In genomic region chr5:30601397-30601796, GRCm38 (mm10) we compare ENCODE assay signal across 19 mouse cellular contexts. TPM values are rescaled to one million over a fixed set of nuclear protein-coding genes. Genes with fewer than 3 reads are reported as not detected.
DNase-seq lines count a peak whose midpoint lies in the region; ATAC-seq and TF ChIP-seq lines count a peak whose summit lies in the region.
"Had no signal": no experiment of that assay in that cellular context is flagged by ENCODE, and none has a peak within 500 bp of the region (broad histone marks: within the 10 kb centered on the region; RNA-seq: fewer than 3 reads in every experiment).

No protein-coding gene starts in this region.

- DNase-seq in adrenal gland, postnatal 14 days, result peak; percentile 55
- DNase-seq in adrenal gland, adult 18-20 months (ENCODE audit: low spot score in 2 of 2), result no peak
- DNase-seq in heart, adult 8-10 months (ENCODE audit: low spot score), result no peak
- DNase-seq in liver, adult 2 months (ENCODE audit: extremely low read depth, low read depth, low spot score), result no peak
- DNase-seq in liver, result no peak
- no peak for DNase-seq in layer of hippocampus, postnatal 25 days (ENCODE audit: extremely low spot score in 1 of 2, low spot score in 1 of 2)
- DNase-seq: adrenal gland, postnatal 25 days; gastrocnemius, postnatal 36 days; thymus, postnatal 14 days had no signal

- ATAC-seq in heart, embryonic 12.5 days (ENCODE audit: insufficient number of reproducible peaks, low FRiP score), result peak; percentile 10; the same call in 1 of the 2 replicates
- ATAC-seq in heart, embryonic 16.5 days (replicated peaks; ENCODE audit: extremely low read depth, insufficient read depth, low FRiP score), result 0 out of 2 replicates have a peak, but pooled peaks have one; percentile 21
- ATAC-seq: forebrain, embryonic 16.5 days had no signal

- H3K36me3 ChIP-seq in heart, embryonic 12.5 days, result no peaks in the 10 kb centered on the region; the same call in 1 of the 2 replicates
- no peaks in the 10 kb centered on the region for H3K36me3 ChIP-seq in liver, adult 2 months (ENCODE audit: control insufficient read depth, insufficient read depth, low read length)
- H3K36me3 ChIP-seq in heart, embryonic 16.5 days (ENCODE audit: control insufficient read depth, insufficient read depth), result no peaks in the 10 kb centered on the region
- H3K36me3 ChIP-seq: kidney, embryonic 15.5 days; liver, embryonic 15.5 days; stomach, embryonic 15.5 days had no signal

- H3K27me3 ChIP-seq in heart, embryonic 12.5 days (replicated peaks), result no peaks in the 10 kb centered on the region
- no peaks in the 10 kb centered on the region for H3K27me3 ChIP-seq in liver, adult 2 months (ENCODE audit: control insufficient read depth, insufficient read depth, low read length)
- H3K27me3 ChIP-seq in heart, embryonic 16.5 days (ENCODE audit: control insufficient read depth, insufficient read depth, low read length), result no peaks in the 10 kb centered on the region
- H3K27me3 ChIP-seq: stomach, embryonic 15.5 days had no signal

- peak overlapping the region; percentile 53; the same call in 1 of the 2 replicates for H3K27ac ChIP-seq in heart, embryonic 12.5 days (ENCODE audit: poor library complexity, severe bottlenecking)
- H3K27ac ChIP-seq in liver, adult 2 months (replicated peaks; ENCODE audit: insufficient read depth, low read depth, low read length), result no peak overlapping the region
- H3K27ac ChIP-seq in heart, embryonic 16.5 days (ENCODE audit: low read length), result no peak overlapping the region
- H3K27ac ChIP-seq: kidney, embryonic 15.5 days; liver, embryonic 15.5 days; stomach, embryonic 15.5 days had no signal

- TF ChIP-seq CTCF in liver, adult 2 months (IDR thresholded peaks at IDR 0.05; ENCODE audit: low read depth, low read length), result peak; percentile 27; the same call in 1 of the 2 replicates

- H3K4me3 ChIP-seq in heart, embryonic 12.5 days, result no peak overlapping the region
- H3K4me3 ChIP-seq in liver, adult 2 months (ENCODE audit: insufficient read depth, low read depth, low read length), result no peak overlapping the region
- no peak overlapping the region for H3K4me3 ChIP-seq in heart, embryonic 16.5 days (ENCODE audit: low read length)
- H3K4me3 ChIP-seq: kidney, embryonic 15.5 days; liver, embryonic 15.5 days; megakaryocyte, embryonic 14.5 days; stomach, embryonic 15.5 days had no signal

- 4% methylated on average over 4 of the region's 4 CpGs for WGBS in heart, embryonic 12.5 days
- 48% methylated on average over 4 of the region's 4 CpGs for WGBS in liver, adult 2 months
- 10% methylated on average over 4 of the region's 4 CpGs for WGBS in heart, embryonic 16.5 days

- peaks cover 56% of the 10 kb centered on the region for H3K4me1 ChIP-seq in heart, embryonic 12.5 days (replicated peaks)
- H3K4me1 ChIP-seq in liver, adult 2 months (ENCODE audit: control insufficient read depth, insufficient read depth, low read length), result no peaks in the 10 kb centered on the region
- H3K4me1 ChIP-seq in heart, embryonic 16.5 days (ENCODE audit: control insufficient read depth, insufficient read depth, low read length), result peaks cover 39% of the 10 kb centered on the region
- H3K4me1 ChIP-seq: liver, embryonic 15.5 days; megakaryocyte, embryonic 14.5 days had no signal

- H3K4me2 ChIP-seq in heart, embryonic 12.5 days, result no peak overlapping the region; the same call in 1 of the 2 replicates
- H3K4me2 ChIP-seq in heart, embryonic 16.5 days (ENCODE audit: low read depth, low read length), result no peak overlapping the region
- H3K4me2 ChIP-seq: kidney, embryonic 15.5 days; liver, embryonic 15.5 days; stomach, embryonic 15.5 days had no signal

- H3K79me2 ChIP-seq in liver, adult 2 months (ENCODE audit: control insufficient read depth, insufficient read depth, low read length), result no peaks in the 10 kb centered on the region

- TF ChIP-seq POLR2A in liver, adult 2 months (IDR thresholded peaks at IDR 0.05; ENCODE audit: extremely low read depth, insufficient read depth, low read length), result no peak

- H3K9ac ChIP-seq in heart, embryonic 12.5 days, result 0 out of 2 replicates have a peak overlapping the region, but pooled peaks have one; percentile 16
- H3K9ac ChIP-seq in liver, adult 2 months (ENCODE audit: low read depth, low read length), result no peak overlapping the region
- H3K9ac ChIP-seq in heart, embryonic 16.5 days (ENCODE audit: low read length), result peak overlapping the region; percentile 26; the same call in 1 of the 2 replicates
- H3K9ac ChIP-seq: kidney, embryonic 15.5 days; liver, embryonic 15.5 days; stomach, embryonic 15.5 days had no signal

- H3K9me3 ChIP-seq in heart, embryonic 12.5 days (replicated peaks), result no peaks in the 10 kb centered on the region
- H3K9me3 ChIP-seq in heart, embryonic 16.5 days (replicated peaks; ENCODE audit: control insufficient read depth, low read length), result no peaks in the 10 kb centered on the region
- H3K9me3 ChIP-seq: kidney, embryonic 15.5 days; liver, embryonic 15.5 days; megakaryocyte, embryonic 14.5 days; stomach, embryonic 15.5 days had no signal

RNA-seq across cellular contexts. Expression of gene Kcnk3, which starts 13.4 kb away (rescaled TPM):
- total RNA-seq in adrenal gland, postnatal 14 days (2021), result 678 and 701 TPM in 2 replicates
- 1,000 to 10,000 TPM in 1 of 2 experiments, 100 to 1,000 TPM in 1; 960 to 1,436 TPM for total RNA-seq in adrenal gland, adult 18-20 months (2021)
- 45.1 and 46.2 TPM in 2 replicates for polyA plus RNA-seq in heart, embryonic 12.5 days (2016; fragmentation: Nextera tagmentation; extraction: Ambion mirVana)
- total RNA-seq in heart, adult 8-10 months (2022), result 100 to 1,000 TPM; 268 to 282 (median 276) TPM
- total RNA-seq in liver, adult 2 months (2014; rRNA removed), result 0.18 and 1.0 TPM in 2 replicates
- 0.61 and 3.2 TPM in 2 replicates for polyA plus RNA-seq in liver, adult 2 months (2012; rRNA removed)
- 15.3 and 19.2 TPM in 2 replicates for polyA plus RNA-seq in heart, embryonic 16.5 days (2015; fragmentation: Nextera tagmentation; extraction: Ambion mirVana)
- 10 to 100 TPM in 1 of 2 experiments, 1 to 10 TPM in 1; 9.3 to 11.1 TPM for total RNA-seq in layer of hippocampus, postnatal 25 days (2021)

RNA-seq across cellular contexts. Expression of gene Slc35f6, which starts 46.3 kb away (rescaled TPM):
- 33.9 and 38.9 TPM in 2 replicates for total RNA-seq in adrenal gland, postnatal 14 days (2021)
- total RNA-seq in adrenal gland, adult 18-20 months (2021), result 10 to 100 TPM; 38.7 to 43.8 TPM
- polyA plus RNA-seq in heart, embryonic 12.5 days (2016; fragmentation: Nextera tagmentation; extraction: Ambion mirVana), result 21.4 and 24.9 TPM in 2 replicates
- total RNA-seq in heart, adult 8-10 months (2022), result 10 to 100 TPM; 48.3 to 60.9 (median 54.9) TPM
- 16.2 and 19.0 TPM in 2 replicates for total RNA-seq in liver, adult 2 months (2014; rRNA removed)
- polyA plus RNA-seq in liver, adult 2 months (2012; rRNA removed), result 44.3 and 55.4 TPM in 2 replicates
- 25.6 and 25.7 TPM in 2 replicates for polyA plus RNA-seq in heart, embryonic 16.5 days (2015; fragmentation: Nextera tagmentation; extraction: Ambion mirVana)
- total RNA-seq in layer of hippocampus, postnatal 25 days (2021), result 10 to 100 TPM; 34.7 to 35.3 TPM

RNA-seq across cellular contexts. Expression of gene Cib4, which starts 55.8 kb away (rescaled TPM):
- 1.0 and 1.4 TPM in 2 replicates for total RNA-seq in adrenal gland, postnatal 14 days (2021)
- total RNA-seq in adrenal gland, adult 18-20 months (2021), result 1 to 10 TPM in 1 of 2 experiments, under 1 TPM in 1; 0.43 to 1.2 TPM
- not detected in 2 replicates for polyA plus RNA-seq in heart, embryonic 12.5 days (2016; fragmentation: Nextera tagmentation; extraction: Ambion mirVana)
- not detected for total RNA-seq in heart, adult 8-10 months (2022)
- not detected in 2 replicates for total RNA-seq in liver, adult 2 months (2014; rRNA removed)
- not detected in 2 replicates for polyA plus RNA-seq in liver, adult 2 months (2012; rRNA removed)
- polyA plus RNA-seq in heart, embryonic 16.5 days (2015; fragmentation: Nextera tagmentation; extraction: Ambion mirVana), result not detected in 2 replicates
- total RNA-seq in layer of hippocampus, postnatal 25 days (2021), result not detected
- total RNA-seq: gastrocnemius, postnatal 36 days; layer of hippocampus, postnatal 10 days; left cerebral cortex, postnatal 25 days had no signal
- polyA plus RNA-seq: forebrain, embryonic 16.5 days; kidney, embryonic 15.5 days; liver, embryonic 15.5 days; neural tube, embryonic 14.5 days; stomach, embryonic 15.5 days had no signal

Comparison
In these comparisons a context has a peak if more than half of its experiments do, and no peak if none do; other contexts are left out.
1. RNA of gene Kcnk3, which starts 13.4 kb away (total RNA-seq): 960 to 1,436 TPM in adrenal gland, adult 18-20 months, 678 to 701 TPM in adrenal gland, postnatal 14 days and 268 to 282 TPM in heart, adult 8-10 months; 9.3 to 11.1 TPM in layer of hippocampus, postnatal 25 days and 0.18 to 1.0 TPM in liver, adult 2 months; every median in the first group is over 10 times any median in the second.